Mouse (Mus musculus): ENCODE measurements around the gene Gm10283.
"Not testable (repeated sequence)": the region's sequence is repeated elsewhere in the genome, so short reads cannot be mapped to it uniquely, and the experiment has no call there.

Gm10283 gene

DNA sequence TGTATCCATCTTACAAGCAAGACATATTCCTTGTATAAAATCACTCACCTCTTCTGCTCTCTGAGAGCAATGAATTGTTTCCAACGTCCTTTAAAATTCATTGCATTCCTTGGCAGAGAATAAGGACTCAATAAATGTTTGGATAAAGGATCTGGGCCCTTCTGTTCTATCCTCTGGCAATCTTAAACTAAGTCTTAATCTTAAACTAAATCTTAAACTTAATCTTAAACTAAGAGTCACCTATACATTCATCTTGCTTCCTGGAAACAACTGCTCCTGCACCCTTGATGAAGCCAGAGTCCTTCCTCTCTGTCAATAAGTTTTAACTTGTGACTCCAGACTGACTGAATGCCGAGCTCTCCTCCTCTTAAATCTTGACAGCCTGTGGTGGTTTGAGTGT lies at the start of gene Gm10283:
Gene Gm10283, minus strand, starts transcription at position 101 of the 400 bp plus-strand sequence.
- no peak for DNase-seq (ENCODE audit: low read depth, low spot score)

DNA sequence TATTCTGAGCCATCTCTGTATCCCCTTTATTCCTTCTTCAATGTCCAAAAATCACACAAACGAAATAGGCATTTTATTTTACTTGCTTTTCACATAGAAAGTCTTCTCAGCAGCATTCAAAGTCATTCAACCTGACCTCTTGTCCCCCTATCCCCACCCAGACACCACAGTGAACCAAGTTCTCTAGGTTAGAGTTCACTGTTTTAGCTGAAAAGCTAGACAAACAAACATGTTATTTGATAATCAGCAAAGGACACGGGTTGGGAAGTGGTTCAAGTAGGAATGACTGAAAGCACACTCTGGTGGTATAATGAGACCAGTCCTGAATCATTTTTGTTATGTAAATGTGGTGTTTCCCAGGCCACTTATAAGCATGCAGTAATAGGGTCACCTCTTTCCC lies 31.9 kb upstream of the Gm10283 start:
- DNase-seq (ENCODE audit: low read depth, low spot score): peak; percentile 20

DNA sequence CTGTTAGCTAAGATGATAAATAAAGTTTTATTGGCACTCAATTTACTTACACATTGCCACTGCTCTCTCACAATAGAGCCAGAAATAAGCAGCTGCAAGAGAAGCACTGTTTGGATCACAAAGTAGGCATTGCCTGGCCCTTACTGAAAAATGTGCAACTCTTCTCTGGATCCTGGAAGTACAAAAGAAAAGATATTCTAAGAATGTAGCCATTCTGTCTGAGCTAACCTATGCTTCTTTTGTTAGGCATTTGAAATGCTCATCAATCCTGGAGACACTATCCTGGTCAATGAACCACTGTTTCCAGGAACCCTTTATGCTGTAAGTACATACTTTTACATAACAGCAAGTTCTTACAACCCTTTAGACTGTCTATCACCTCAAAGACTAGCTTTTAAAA lies 15.3 kb upstream of the Gm10283 start:
- DNase-seq (ENCODE audit: low read depth, low spot score): peak; percentile 10

DNA sequence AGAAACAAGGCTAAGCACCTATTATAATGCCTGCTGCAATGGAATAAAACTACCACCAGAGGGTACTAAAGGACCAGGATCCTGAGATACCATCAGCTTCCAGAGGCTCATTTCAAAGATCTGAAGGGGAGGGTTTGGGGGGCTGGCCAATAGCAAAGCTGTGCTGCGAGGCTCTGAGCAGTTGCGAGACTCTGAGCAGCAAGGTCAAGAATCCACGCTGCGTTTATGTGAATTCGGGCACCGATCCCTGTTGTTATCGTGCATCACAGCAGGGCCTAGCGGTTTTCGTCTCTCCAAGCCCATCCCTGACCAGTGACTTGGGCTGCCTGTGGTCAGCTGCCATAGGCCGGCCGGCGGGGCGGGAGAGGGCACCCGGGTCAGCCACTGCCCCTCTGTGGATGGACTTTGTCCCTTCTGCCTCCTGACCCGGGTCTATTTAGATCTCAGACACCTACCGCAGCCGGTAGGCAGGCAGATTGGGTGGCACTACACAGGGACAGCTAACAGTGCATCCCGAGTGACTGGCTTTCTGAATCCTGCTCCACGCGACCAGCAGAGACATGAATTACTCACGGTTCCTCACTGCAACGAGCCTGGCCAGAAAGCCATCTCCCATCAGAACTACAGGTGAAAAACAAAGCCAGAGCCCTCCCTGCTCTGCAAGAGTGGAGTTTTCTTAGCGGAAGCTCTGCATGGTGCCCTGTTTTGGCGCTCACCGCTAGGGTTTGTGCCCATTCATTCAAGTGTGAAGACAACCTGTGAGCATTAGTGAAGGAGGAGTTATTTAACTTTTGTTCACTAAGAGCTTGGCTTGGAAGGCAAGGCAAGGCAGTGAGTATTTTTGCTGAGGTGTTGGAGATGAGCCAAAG lies 2.9 kb upstream of the Gm10283 start, which contains the start of gene Aadat:
Gene Aadat, plus strand, starts transcription at position 280 of the 869 bp plus-strand sequence.
- DNase-seq (ENCODE audit: low read depth, low spot score): peak; percentile 89

DNA sequence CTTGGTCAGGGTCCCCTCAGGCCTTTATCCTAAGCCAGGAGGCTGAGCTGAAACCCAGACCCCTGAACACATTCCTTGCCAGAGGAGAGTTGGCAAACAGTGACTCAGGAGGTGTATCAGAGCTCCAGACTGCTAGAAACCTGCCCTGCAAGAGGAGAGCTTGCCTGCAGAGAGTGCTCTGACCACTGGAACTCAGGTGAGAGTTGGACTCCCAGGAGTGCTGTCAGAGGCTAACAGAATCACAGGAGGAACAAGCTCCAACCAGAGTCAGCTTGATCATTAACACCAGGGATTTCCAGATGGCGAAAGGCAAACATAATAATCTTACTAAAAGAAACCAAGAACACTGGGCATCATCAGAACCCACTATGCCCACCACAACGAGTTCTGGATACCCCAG lies 8.0 kb downstream of the Gm10283 start:
- not testable (repeated sequence) for DNase-seq (ENCODE audit: low read depth, low spot score)

DNA sequence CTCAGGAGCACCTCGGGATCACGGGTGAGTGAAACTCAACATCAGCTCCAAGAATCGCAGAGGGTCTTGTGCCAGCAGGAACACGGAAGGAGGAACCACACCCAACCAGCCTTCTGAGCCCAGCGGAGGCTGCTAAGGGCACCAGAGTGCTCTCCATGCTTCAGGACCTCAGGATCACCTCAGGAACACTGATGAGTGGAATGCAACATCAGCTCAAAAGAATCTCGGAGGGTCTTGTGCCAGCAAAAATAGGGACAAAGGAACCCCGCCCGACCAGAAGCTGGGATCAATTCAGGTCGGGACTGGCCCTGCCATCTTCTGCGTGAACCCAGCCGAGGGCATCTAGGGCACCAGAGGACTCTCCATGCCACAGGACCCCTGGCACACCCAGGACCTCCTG lies 8.4 kb downstream of the Gm10283 start:
- no peak for DNase-seq (ENCODE audit: low read depth, low spot score)

DNA sequence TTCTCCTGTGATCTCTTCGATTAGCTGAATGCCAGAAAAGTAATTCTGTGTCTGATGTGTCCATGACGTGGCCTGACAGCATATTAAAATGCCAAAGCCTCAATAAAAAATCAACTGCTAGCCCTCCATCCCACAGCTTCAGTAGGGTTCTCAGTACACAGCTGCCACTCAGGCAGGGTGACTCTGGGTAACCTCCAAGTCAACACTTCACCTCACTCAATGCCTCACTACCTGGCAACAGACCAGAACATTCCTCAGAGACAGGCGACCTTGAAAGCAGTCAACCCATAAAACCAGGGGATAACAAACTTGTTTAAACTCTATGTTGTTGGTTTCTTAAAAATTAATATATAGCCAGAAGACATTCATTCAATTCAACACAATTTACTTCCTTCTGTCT lies 10.5 kb downstream of the Gm10283 start:
- no peak for DNase-seq (ENCODE audit: low read depth, low spot score)

DNA sequence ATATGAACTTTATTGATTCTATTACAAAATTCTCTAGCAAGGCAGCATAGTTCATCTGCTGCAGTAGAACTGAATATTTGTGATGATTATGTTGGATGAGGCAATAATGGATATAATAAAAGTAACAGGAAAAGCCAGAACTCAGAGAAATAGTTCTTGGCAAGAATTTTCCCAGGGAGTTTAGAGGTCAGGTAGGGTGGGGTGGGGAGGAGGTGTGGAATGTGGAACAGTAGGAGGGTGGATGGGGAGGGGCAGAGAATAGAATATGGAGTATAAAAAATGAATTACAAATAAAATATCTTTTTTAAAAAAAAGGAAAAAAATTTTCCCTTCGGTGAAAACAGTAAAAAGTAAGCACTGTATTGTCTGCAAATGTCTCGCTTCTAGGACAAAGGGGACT lies 11.1 kb downstream of the Gm10283 start:
- no peak for DNase-seq (ENCODE audit: low read depth, low spot score)

DNA sequence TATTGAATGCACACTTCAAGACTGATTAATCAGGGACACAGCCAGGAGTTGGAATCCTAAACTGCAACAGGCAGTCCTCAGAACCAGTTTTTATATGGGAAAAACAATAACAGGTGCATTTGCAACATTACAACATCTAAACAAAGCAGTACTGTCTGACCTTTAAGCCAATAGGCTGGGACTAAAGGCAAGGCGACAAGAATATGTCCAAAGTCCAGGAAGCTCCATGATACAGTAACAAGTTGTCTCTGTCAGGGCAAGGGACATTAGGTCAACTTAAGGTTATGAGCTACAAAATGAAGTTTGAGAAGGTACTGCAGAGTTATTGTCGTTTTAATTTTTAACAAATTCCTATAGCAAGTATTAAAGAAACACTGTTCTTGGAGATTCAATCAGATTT lies 12.9 kb downstream of the Gm10283 start:
- DNase-seq (ENCODE audit: low read depth, low spot score): no peak

DNA sequence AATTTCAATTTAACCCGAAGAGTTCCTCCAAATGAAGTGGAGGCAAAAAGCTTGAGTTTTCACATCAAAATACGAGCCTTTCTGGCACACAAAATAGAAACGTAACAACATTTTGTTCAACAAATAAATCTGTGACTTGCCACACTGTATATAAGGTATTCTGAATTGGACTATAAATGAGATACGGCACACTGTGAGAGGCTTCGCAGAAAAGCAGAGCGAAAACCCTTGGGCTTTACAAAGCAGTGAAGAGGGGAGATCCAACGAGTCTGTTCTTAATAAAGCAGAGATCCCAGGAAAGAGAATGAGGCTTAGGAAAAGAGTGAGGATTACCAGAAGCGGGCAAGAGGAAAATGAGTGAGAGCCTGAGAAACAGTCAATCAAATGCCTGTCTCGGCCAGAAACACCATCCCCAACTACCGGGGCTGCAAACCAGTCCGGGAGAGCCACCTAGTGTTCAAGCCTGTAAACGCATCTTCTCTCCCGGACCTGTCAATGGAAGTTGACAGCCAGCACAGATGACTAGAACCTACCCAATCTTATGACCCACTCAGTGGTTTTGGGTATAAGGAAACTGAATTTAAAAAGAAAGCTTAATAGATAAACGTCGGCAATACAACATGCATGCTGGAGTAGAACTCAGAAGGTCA lies 36.2 kb downstream of the Gm10283 start:
- DNase-seq (ENCODE audit: low read depth, low spot score): peak; percentile 70

DNA sequence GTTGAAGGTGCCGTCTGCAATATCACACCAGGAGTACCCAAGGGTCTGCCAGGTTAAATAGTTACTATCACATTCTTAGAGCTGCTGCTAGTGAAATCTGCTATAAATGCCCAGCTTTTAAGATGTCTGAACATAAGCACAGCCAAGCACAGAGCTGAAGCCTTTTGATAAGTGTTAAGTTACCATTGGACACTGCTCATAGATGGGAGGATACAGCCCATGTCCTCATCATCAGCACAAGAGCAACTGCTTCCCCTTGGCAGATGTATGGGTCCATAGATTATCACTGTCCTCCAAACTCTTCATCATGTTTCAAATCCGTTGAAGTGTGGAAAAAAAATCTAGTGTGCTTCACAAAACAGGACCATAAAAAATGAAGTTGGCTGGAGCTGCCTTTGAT lies 53.7 kb downstream of the Gm10283 start:
- no peak for DNase-seq (ENCODE audit: low read depth, low spot score)

DNA sequence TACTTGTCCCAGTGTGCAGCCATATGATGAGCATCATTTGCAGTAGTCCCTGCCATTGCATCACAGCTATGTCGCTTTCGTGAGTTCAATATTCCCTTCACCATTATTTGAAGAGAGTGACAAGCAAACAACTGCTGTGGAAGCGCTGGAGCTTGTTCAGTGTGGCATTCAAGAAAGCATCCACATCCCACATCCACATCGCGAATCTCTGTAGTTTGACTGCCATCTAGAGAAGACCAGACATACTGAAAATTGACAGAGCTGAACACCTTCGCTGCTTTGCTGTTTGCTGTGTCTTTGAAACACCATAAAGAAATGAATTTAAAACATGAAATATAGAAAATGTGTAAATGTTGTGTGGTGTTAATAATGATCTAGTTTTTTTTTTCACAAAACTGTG lies 58.0 kb downstream of the Gm10283 start:
- DNase-seq (ENCODE audit: low read depth, low spot score): no peak

DNA sequence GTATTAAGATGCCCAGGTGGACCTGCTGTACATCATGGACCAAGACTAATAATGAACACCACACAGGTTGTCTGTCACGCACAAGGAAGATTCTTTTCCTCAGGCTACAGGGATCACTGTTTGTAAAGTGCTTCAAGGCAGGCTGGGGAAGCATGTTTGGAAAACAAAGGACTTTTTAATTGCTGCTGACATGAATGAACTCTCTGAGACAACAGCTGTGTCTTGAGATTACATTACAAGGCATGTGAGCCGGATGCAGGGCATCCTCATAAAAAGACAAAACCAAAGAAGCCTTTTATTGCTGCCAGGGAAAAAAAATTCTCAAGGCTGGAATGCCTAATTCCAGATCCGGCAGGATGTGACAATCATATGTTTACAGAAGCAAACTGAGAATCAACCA lies 64.4 kb downstream of the Gm10283 start:
- DNase-seq (ENCODE audit: low read depth, low spot score): no peak

DNA sequence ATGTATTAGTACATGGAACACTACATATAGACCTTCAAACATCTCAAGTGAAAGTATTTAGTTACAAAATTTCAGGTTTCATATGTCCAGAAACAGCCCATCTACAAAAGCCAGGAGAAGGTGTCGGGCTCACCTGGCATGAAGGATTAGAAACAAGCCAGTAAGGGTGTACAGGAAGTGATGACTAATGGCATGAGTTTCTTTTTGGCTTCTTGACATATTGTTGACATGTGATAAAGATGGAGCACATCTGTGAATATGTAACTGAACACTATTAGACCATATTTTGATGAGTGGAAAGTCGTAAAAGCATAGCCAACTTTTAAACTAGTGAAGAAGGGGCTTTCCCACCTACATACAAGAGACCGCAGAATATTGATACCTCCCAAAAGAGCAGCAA lies 66.1 kb downstream of the Gm10283 start:
- no peak for DNase-seq (ENCODE audit: low read depth, low spot score)

DNA sequence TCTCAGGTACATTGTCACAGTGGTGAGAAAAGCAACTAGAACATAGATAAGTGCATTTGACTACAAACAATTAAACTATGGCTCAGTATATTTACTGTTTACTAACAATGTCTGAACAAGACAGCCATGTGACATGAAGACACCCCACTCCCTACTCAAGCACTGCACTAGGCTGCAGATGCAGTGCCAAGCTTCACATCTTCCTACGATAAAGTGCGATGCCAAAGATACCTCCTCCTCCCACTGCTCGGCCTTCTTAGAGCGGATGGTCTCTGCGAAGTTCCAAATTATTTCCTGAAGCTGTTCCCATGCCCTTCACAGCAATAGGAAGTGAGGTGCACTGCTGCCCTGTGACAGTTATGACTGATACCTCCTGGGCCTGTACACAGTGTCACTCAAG lies 70.3 kb downstream of the Gm10283 start:
- no peak for DNase-seq (ENCODE audit: low read depth, low spot score)

DNA sequence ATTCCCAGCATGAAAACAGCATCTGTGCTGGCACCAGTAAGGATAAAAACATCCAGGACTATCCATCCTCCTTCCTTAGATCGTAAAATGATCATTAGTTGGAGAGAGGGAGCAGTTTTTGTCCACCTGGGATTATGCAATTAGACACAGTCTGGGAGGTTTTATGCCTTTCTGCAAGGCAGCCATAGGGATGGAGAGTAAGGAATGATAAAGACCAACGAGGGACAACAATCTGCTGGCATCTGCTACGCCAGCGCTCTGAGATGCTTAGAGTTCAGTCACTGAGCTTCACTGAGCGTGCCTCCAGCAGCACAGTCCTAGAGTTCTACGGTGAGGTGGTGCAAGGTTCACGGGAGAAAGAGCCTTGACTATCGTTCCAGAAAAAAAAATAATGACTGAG lies 96.6 kb downstream of the Gm10283 start:
- no peak for DNase-seq (ENCODE audit: low read depth, low spot score)

DNA sequence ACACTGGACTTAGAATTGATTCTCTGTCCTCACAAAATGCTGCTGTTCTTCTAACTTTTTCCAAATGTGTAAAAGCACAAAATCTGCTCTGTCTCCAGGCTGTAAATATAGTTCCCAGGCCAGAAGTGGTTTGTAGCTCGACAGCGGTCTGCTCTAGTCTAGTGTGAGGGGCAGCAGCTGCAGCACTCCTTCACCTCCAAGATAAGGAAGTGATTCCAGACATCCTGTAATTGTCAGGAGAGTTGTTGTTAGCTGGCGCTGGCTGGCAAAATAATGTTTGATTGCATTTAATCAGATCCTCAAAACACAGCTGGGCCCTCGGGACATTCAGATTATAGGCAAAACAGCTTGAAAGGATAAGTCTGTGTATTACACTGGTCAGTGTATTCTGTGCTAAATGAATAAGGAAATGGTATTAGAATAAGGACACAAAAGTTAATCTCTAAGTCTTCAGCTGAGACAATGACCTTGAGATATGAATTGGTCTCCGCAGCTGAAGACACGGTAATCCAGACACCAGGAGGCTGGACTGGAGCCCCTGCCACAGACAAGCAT lies 97.9 kb downstream of the Gm10283 start:
- DNase-seq (ENCODE audit: low read depth, low spot score): no peak

DNA sequence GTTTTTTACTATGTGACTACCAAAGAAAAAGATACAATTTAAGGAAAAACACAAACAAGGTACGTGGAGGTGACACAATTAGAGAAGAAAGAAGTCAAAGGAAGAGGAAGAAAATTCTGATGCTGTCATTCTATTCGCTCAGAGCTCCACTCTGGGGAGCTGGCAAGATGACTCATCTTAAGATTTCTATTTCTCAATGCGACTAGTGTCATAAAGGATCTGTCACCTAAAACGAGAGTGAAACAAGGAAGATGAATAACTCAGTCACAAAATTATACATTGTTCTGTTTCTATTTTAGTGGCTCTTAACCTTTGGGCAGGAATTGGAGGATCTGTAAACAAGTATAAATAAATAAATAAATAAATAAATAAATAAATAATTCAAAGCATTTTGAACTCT lies 109.3 kb downstream of the Gm10283 start:
- no peak for DNase-seq (ENCODE audit: low read depth, low spot score)

DNA sequence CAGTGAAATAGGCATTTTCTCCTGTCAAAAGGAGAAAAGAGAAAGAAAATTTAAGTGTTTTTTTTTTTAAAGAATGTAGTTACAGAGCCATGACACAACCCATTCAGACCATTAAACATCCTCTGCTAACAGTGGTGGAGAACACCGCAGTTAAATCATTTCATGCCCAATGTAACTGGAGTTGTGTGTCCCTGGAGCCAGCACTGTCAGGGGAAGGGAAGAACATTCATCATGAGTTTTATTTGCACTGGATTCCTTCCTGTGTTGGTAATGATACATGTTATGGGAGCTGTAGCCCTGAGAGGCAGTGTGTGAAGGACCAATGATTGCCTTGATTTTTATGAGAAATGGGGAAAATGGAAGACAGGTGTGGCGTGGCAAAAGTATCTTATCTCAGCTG lies 116.4 kb downstream of the Gm10283 start:
- no peak for DNase-seq (ENCODE audit: low read depth, low spot score)

Data from ES-CJ7 (cell line).